12 mouse cellular contexts compared by ENCODE assay signal in genomic region chr9:61322333-61322732, GRCm38 (mm10). TPM values are rescaled to one million over a fixed set of nuclear protein-coding genes. Genes with fewer than 3 reads are reported as not detected.
A peak's percentile ranks its signal among the peaks of the same experiment; 100 is the strongest.
DNase-seq lines count a peak whose midpoint lies in the region; ATAC-seq and TF ChIP-seq lines count a peak whose summit lies in the region.
"Had no signal": no experiment of that assay in that cellular context is flagged by ENCODE, and none has a peak within 500 bp of the region (broad histone marks: within the 10 kb centered on the region; RNA-seq: fewer than 3 reads in every experiment).

No protein-coding gene starts in this region.

- no peaks in the 10 kb centered on the region for H3K36me3 ChIP-seq in forebrain, embryonic 10.5 days (replicated peaks)
- no peaks in the 10 kb centered on the region for H3K36me3 ChIP-seq in forebrain, embryonic 15.5 days
- H3K36me3 ChIP-seq: heart, embryonic 13.5 days; lung, embryonic 15.5 days had no signal

- peak overlapping the region; percentile 35; the same call in 1 of the 2 replicates for H3K27ac ChIP-seq in forebrain, embryonic 10.5 days
- no peak overlapping the region for H3K27ac ChIP-seq in forebrain, embryonic 15.5 days (replicated peaks)
- no peak overlapping the region for H3K27ac ChIP-seq in gastrocnemius, adult 2 months
- H3K27ac ChIP-seq: heart, embryonic 13.5 days; lung, embryonic 15.5 days had no signal

- no peaks in the 10 kb centered on the region for H3K9me3 ChIP-seq in forebrain, embryonic 10.5 days
- no peaks in the 10 kb centered on the region for H3K9me3 ChIP-seq in forebrain, embryonic 15.5 days
- H3K9me3 ChIP-seq: heart, embryonic 13.5 days; lung, embryonic 15.5 days had no signal

- H3K4me2 ChIP-seq in forebrain, embryonic 15.5 days (replicated peaks): no peak overlapping the region
- H3K4me2 ChIP-seq: heart, embryonic 13.5 days; lung, embryonic 15.5 days had no signal

- peaks cover 65% of the 10 kb centered on the region for H3K4me1 ChIP-seq in forebrain, embryonic 10.5 days
- peaks cover 17% of the 10 kb centered on the region for H3K4me1 ChIP-seq in forebrain, embryonic 15.5 days

- 68% methylated on average over 11 of the region's 11 CpGs for WGBS in forebrain, embryonic 10.5 days
- 75% methylated on average over 11 of the region's 11 CpGs for WGBS in forebrain, embryonic 15.5 days

- intact Hi-C loops in gastrocnemius, adult 2 months (cut with DNase I): no loop called here

- DNase-seq in forebrain, embryonic 10.5 days (ENCODE audit: extremely low spot score, low spot score): no peak
- DNase-seq in 3T3-L1 (ENCODE audit: low read depth, low spot score) (peak; percentile 98), R1 (ENCODE audit: low read depth, low spot score) (peak; percentile 47)
- DNase-seq in gastrocnemius, adult 2 months: no peak
- no peak for DNase-seq in layer of hippocampus, adult 8-10 months (ENCODE audit: low spot score in 2 of 2)
- DNase-seq in right cerebral cortex, postnatal 4 days: no peak
- DNase-seq: forebrain, postnatal 0 days; kidney, adult 2 months had no signal

- H3K9ac ChIP-seq in forebrain, embryonic 15.5 days (replicated peaks): no peak overlapping the region
- H3K9ac ChIP-seq: forebrain, postnatal 0 days; heart, embryonic 13.5 days; lung, embryonic 15.5 days had no signal

- peaks cover 96% of the 10 kb centered on the region for H3K27me3 ChIP-seq in forebrain, embryonic 10.5 days (ENCODE audit: poor library complexity, severe bottlenecking)
- no peaks in the 10 kb centered on the region for H3K27me3 ChIP-seq in forebrain, embryonic 15.5 days

- ATAC-seq in forebrain, embryonic 15.5 days (replicated peaks): no peak
- peak; percentile 64 for ATAC-seq in monocyte, adult 5-6 weeks (replicated peaks; ENCODE audit: insufficient number of reproducible peaks, low FRiP score, low TSS enrichment, poor library complexity, severe bottlenecking)

- no peak overlapping the region for H3K4me3 ChIP-seq in forebrain, embryonic 10.5 days
- H3K4me3 ChIP-seq in forebrain, embryonic 15.5 days: no peak overlapping the region
- H3K4me3 ChIP-seq in gastrocnemius, adult 2 months: no peak overlapping the region
- H3K4me3 ChIP-seq: heart, embryonic 13.5 days; lung, embryonic 15.5 days had no signal

- TF ChIP-seq CTCF in gastrocnemius, adult 2 months (IDR thresholded peaks at IDR 0.05): no peak

RNA-seq across cellular contexts. Expression of gene Tle3, which starts 49.8 kb away (rescaled TPM):
- 43.4 and 45.6 TPM in 2 replicates for polyA plus RNA-seq in forebrain, embryonic 10.5 days (2016; fragmentation: Nextera tagmentation; extraction: Ambion mirVana)
- polyA plus RNA-seq in forebrain, embryonic 15.5 days (2015; fragmentation: Nextera tagmentation; extraction: Ambion mirVana): 39.9 and 40.9 TPM in 2 replicates
- 96.0 to 177 TPM (median 119 TPM) in 3 replicates for total RNA-seq in monocyte, adult 5-6 weeks (2017)
- total RNA-seq in gastrocnemius, adult 2 months (2021): 10 to 100 TPM in 1 of 2 experiments, 1 to 10 TPM in 1; 4.7 to 12.9 TPM
- total RNA-seq in layer of hippocampus, adult 8-10 months (2022): 10 to 100 TPM; 47.8 to 62.3 (median 56.9) TPM

Comparison
In these comparisons a context has a peak if more than half of its experiments do, and no peak if none do; other contexts are left out.
1. DNase-seq: peak in 3T3-L1 (single experiment) and R1 (single experiment); none in forebrain, embryonic 10.5 days (single experiment), gastrocnemius, adult 2 months (single experiment), layer of hippocampus, adult 8-10 months (0 of 2) and right cerebral cortex, postnatal 4 days (single experiment).